Mouse (Mus musculus): Measurements from ENCODE around the gene Clpb. TPM values are rescaled to one million over a fixed set of nuclear protein-coding genes. Genes with fewer than 3 reads are reported as not detected.

Gene Clpb
- polyA plus RNA-seq, 1 experiment from 2014 or later, result 53.3 TPM

GRCm38 (mm10) chr7:101761899-101762780 is 98.7 kb downstream of the Clpb start:
- no peak overlapping the region for H3K4me2 ChIP-seq (ENCODE audit: low read depth, low read length)
- ATAC-seq, result no peak
- 88% methylated on average over 11 of the region's 11 CpGs for WGBS
- H3K4me3 ChIP-seq (ENCODE audit: low read length), result no peak overlapping the region
- no peak overlapping the region for H3K9ac ChIP-seq (ENCODE audit: low read depth, low read length)
- no peaks in the 10 kb centered on the region for H3K4me1 ChIP-seq (ENCODE audit: control insufficient read depth, insufficient read depth, low read length)
- no peaks in the 10 kb centered on the region for H3K36me3 ChIP-seq (ENCODE audit: control insufficient read depth, insufficient read depth, low read length)
- H3K27ac ChIP-seq (ENCODE audit: low read length), result no peak overlapping the region
- no peaks in the 10 kb centered on the region for H3K27me3 ChIP-seq (replicated peaks; ENCODE audit: control insufficient read depth, insufficient read depth, low read length)
- H3K9me3 ChIP-seq (ENCODE audit: control insufficient read depth, low read length), result no peaks in the 10 kb centered on the region

- WGBS, result 51% methylated on average over 5 of the region's 5 CpGs
- peak; percentile 92 for ATAC-seq
- Histone ChIP-seq H3K4me2 (ENCODE audit: low read depth, low read length) (no peak overlapping the region), H3K27ac (ENCODE audit: low read length) (peak overlapping the region; percentile 93), H3K4me1 (ENCODE audit: control insufficient read depth, insufficient read depth, low read length) (peaks cover 7% of the 10 kb centered on the region; the same call in 1 of the 2 replicates), H3K36me3 (ENCODE audit: control insufficient read depth, insufficient read depth, low read length) (no peaks in the 10 kb centered on the region), H3K27me3 (replicated peaks; ENCODE audit: control insufficient read depth, insufficient read depth, low read length) (no peaks in the 10 kb centered on the region), H3K4me3 (ENCODE audit: low read length) (no peak overlapping the region), H3K9ac (ENCODE audit: low read depth, low read length) (no peak overlapping the region), H3K9me3 (ENCODE audit: control insufficient read depth, low read length) (no peaks in the 10 kb centered on the region)
These were observed 104.0 kb downstream of the Clpb start for GRCm38 (mm10) chr7:101767335-101767907.

GRCm38 (mm10) chr7:101770051-101770450 is 106.6 kb downstream of the Clpb start:
- ATAC-seq, result no peak
- H3K9ac ChIP-seq (ENCODE audit: low read depth, low read length), result no peak overlapping the region
- no peaks in the 10 kb centered on the region for H3K36me3 ChIP-seq (ENCODE audit: control insufficient read depth, insufficient read depth, low read length)
- H3K27ac ChIP-seq (ENCODE audit: low read length), result no peak overlapping the region
- H3K9me3 ChIP-seq (ENCODE audit: control insufficient read depth, low read length), result no peaks in the 10 kb centered on the region
- H3K4me2 ChIP-seq (ENCODE audit: low read depth, low read length), result no peak overlapping the region
- H3K4me1 ChIP-seq (ENCODE audit: control insufficient read depth, insufficient read depth, low read length), result peaks cover 7% of the 10 kb centered on the region; the same call in 1 of the 2 replicates
- 81% methylated on average over 7 of the region's 7 CpGs for WGBS
- H3K27me3 ChIP-seq (replicated peaks; ENCODE audit: control insufficient read depth, insufficient read depth, low read length), result no peaks in the 10 kb centered on the region
- H3K4me3 ChIP-seq (ENCODE audit: low read length), result no peak overlapping the region

GRCm38 (mm10) chr7:101771604-101772003 is 108.2 kb downstream of the Clpb start:
- Histone ChIP-seq H3K27me3 (replicated peaks; ENCODE audit: control insufficient read depth, insufficient read depth, low read length) (no peaks in the 10 kb centered on the region), H3K4me1 (ENCODE audit: control insufficient read depth, insufficient read depth, low read length) (peaks cover 7% of the 10 kb centered on the region; the same call in 1 of the 2 replicates), H3K4me3 (ENCODE audit: low read length) (no peak overlapping the region), H3K27ac (ENCODE audit: low read length) (no peak overlapping the region), H3K36me3 (ENCODE audit: control insufficient read depth, insufficient read depth, low read length) (no peaks in the 10 kb centered on the region), H3K4me2 (ENCODE audit: low read depth, low read length) (no peak overlapping the region), H3K9me3 (ENCODE audit: control insufficient read depth, low read length) (no peaks in the 10 kb centered on the region), H3K9ac (ENCODE audit: low read depth, low read length) (no peak overlapping the region)
- 72% methylated on average over 1 of the region's 1 CpGs for WGBS
- ATAC-seq, result no peak

GRCm38 (mm10) chr7:101772687-101773086 is 109.3 kb downstream of the Clpb start:
- ATAC-seq, result 0 out of 2 replicates have a peak, but pooled peaks have one; percentile 13
- Histone ChIP-seq H3K27me3 (replicated peaks; ENCODE audit: control insufficient read depth, insufficient read depth, low read length) (no peaks in the 10 kb centered on the region), H3K4me1 (ENCODE audit: control insufficient read depth, insufficient read depth, low read length) (peaks cover 7% of the 10 kb centered on the region; the same call in 1 of the 2 replicates), H3K27ac (ENCODE audit: low read length) (no peak overlapping the region), H3K36me3 (ENCODE audit: control insufficient read depth, insufficient read depth, low read length) (no peaks in the 10 kb centered on the region), H3K4me3 (ENCODE audit: low read length) (no peak overlapping the region), H3K9me3 (ENCODE audit: control insufficient read depth, low read length) (no peaks in the 10 kb centered on the region), H3K9ac (ENCODE audit: low read depth, low read length) (no peak overlapping the region), H3K4me2 (ENCODE audit: low read depth, low read length) (no peak overlapping the region)
- WGBS, result 45% methylated on average over 8 of the region's 8 CpGs

GRCm38 (mm10) chr7:101777053-101777452 is 113.6 kb downstream of the Clpb start:
- H3K9ac ChIP-seq (ENCODE audit: low read depth, low read length), result no peak overlapping the region
- H3K27me3 ChIP-seq (replicated peaks; ENCODE audit: control insufficient read depth, insufficient read depth, low read length), result no peaks in the 10 kb centered on the region
- no peak overlapping the region for H3K4me2 ChIP-seq (ENCODE audit: low read depth, low read length)
- no peak for ATAC-seq
- no peak overlapping the region for H3K27ac ChIP-seq (ENCODE audit: low read length)
- WGBS, result 92% methylated on average over 1 of the region's 1 CpGs
- no peak overlapping the region for H3K4me3 ChIP-seq (ENCODE audit: low read length)
- no peaks in the 10 kb centered on the region for H3K9me3 ChIP-seq (ENCODE audit: control insufficient read depth, low read length)
- no peaks in the 10 kb centered on the region for H3K4me1 ChIP-seq (ENCODE audit: control insufficient read depth, insufficient read depth, low read length)
- H3K36me3 ChIP-seq (ENCODE audit: control insufficient read depth, insufficient read depth, low read length), result no peaks in the 10 kb centered on the region

GRCm38 (mm10) chr7:101817861-101818401 is 154.5 kb downstream of the Clpb start, which contains the start of gene Phox2a:
TSS of gene Phox2a (plus strand) at chr7:101818313.
- Histone ChIP-seq H3K9ac (ENCODE audit: low read depth, low read length) (peak within 1 kb of the TSS; percentile 45; the same call in 1 of the 2 replicates), H3K4me1 (ENCODE audit: control insufficient read depth, insufficient read depth, low read length) (peaks cover 28% of the 10 kb centered on the region), H3K4me2 (ENCODE audit: low read depth, low read length) (peak within 1 kb of the TSS; percentile 48), H3K27me3 (replicated peaks; ENCODE audit: control insufficient read depth, insufficient read depth, low read length) (peaks cover 54% of the 10 kb centered on the region), H3K36me3 (ENCODE audit: control insufficient read depth, insufficient read depth, low read length) (no peaks in the 10 kb centered on the region), H3K27ac (ENCODE audit: low read length) (no peak within 1 kb of the TSS), H3K4me3 (ENCODE audit: low read length) (peak within 1 kb of the TSS; percentile 37), H3K9me3 (ENCODE audit: control insufficient read depth, low read length) (0 out of 2 replicates have a peak, but pooled peaks cover 3% of the 10 kb centered on the region)
- WGBS, result under 1% methylated on average over 43 of the region's 45 CpGs
- peak; percentile 22 for ATAC-seq

- peak overlapping the region; percentile 97 for H3K4me2 ChIP-seq (ENCODE audit: low read depth, low read length)
- H3K27me3 ChIP-seq (replicated peaks; ENCODE audit: control insufficient read depth, insufficient read depth, low read length), result peaks cover 51% of the 10 kb centered on the region
- peak overlapping the region; percentile 56 for H3K4me3 ChIP-seq (ENCODE audit: low read length)
- H3K9me3 ChIP-seq (ENCODE audit: control insufficient read depth, low read length), result no peaks in the 10 kb centered on the region
- 4% methylated on average over 35 of the region's 35 CpGs for WGBS
- no peaks in the 10 kb centered on the region; the same call in none of the 2 replicates for H3K36me3 ChIP-seq (ENCODE audit: control insufficient read depth, insufficient read depth, low read length)
- peaks cover 28% of the 10 kb centered on the region for H3K4me1 ChIP-seq (ENCODE audit: control insufficient read depth, insufficient read depth, low read length)
- ATAC-seq, result no peak
- peak overlapping the region; percentile 45; the same call in 1 of the 2 replicates for H3K9ac ChIP-seq (ENCODE audit: low read depth, low read length)
- no peak overlapping the region for H3K27ac ChIP-seq (ENCODE audit: low read length)
These were observed 157.0 kb downstream of the Clpb start for GRCm38 (mm10) chr7:101820295-101821030.
